Mouse (Mus musculus) CH12.LX (cell line): ENCODE results near the gene Lrrc20. TPM values are rescaled to one million over a fixed set of nuclear protein-coding genes. Genes with fewer than 3 reads are reported as not detected.

Source experiments
- DNase-seq: peaks from one replicate; pipeline ENCODE4 v3.0.0-alpha.2; 2013; ENCODE audit errors: extremely low read depth
- H3K27ac ChIP-seq: 2 replicates; pipeline ENCODE4 v1.5.1; 2012; ENCODE audit warnings: low read depth, mild to moderate bottlenecking, control low read depth, moderate library complexity; ENCODE audit not compliant: insufficient read depth
- H3K27me3 ChIP-seq: replicated peaks from 2 replicates; pipeline ENCODE3; 2012; ENCODE audit warnings: inconsistent platforms
- H3K36me3 ChIP-seq, 2 experiments: replicated peaks in 1 of 2; 2 replicates each; pipeline versions ENCODE3 to v1.6.1; 2012; ENCODE audit warnings: inconsistent platforms in 1 of 2, low read length in 1 of 2, mild to moderate bottlenecking in 1 of 2, mixed read lengths in 1 of 2, moderate library complexity in 1 of 2; ENCODE audit not compliant: control insufficient read depth in 1 of 2, insufficient read depth in 1 of 2
- H3K4me1 ChIP-seq, 2 experiments: 2 replicates each; pipeline ENCODE4 v1.6.1; 2012; ENCODE audit warnings: inconsistent platforms in 1 of 2, moderate library complexity in 1 of 2; ENCODE audit not compliant: insufficient read depth in 2 of 2, control insufficient read depth in 1 of 2
- H3K4me2 ChIP-seq: 2 replicates; pipeline ENCODE4 v1.6.1; 2012; ENCODE audit warnings: low read depth, mild to moderate bottlenecking, control low read depth; ENCODE audit not compliant: poor library complexity, insufficient read depth, severe bottlenecking
- H3K4me3 ChIP-seq, 3 experiments: fragments of 150-350 bp in 1 of 3; sonication (generic) in 1 of 3; replicated peaks in 1 of 3; 2 replicates each; pipeline versions ENCODE3 to v1.5.1; 2011 to 2012; ENCODE audit warnings: low read depth in 2 of 3, low read length in 2 of 3, mild to moderate bottlenecking in 2 of 3, moderate library complexity in 2 of 3, control low read depth in 1 of 3, improper control_type of control experiment in 1 of 3, inconsistent platforms in 1 of 3, mixed read lengths in 1 of 3; ENCODE audit not compliant: poor library complexity in 1 of 3
- H3K79me2 ChIP-seq: replicated peaks from 2 replicates; pipeline ENCODE4 v1.6.1; 2012; ENCODE audit warnings: mild to moderate bottlenecking, moderate library complexity; ENCODE audit not compliant: control insufficient read depth, poor library complexity, insufficient read depth, severe bottlenecking; ENCODE audit errors: extremely low read depth
- H3K9ac ChIP-seq: 2 replicates; pipeline ENCODE4 v1.6.1; 2012; ENCODE audit warnings: low read depth, mild to moderate bottlenecking, control low read depth, moderate library complexity; ENCODE audit not compliant: insufficient read depth
- H3K9me3 ChIP-seq: replicated peaks from 2 replicates; pipeline ENCODE3; 2012; ENCODE audit warnings: low read length, inconsistent platforms, mixed read lengths
- BHLHE40 ChIP-seq: IDR thresholded peaks from 2 replicates; pipeline ENCODE4 v1.6.1; 2011; ENCODE audit warnings: mild to moderate bottlenecking, low read depth, low read length, improper control_type of control experiment
- CHD1 ChIP-seq: IDR thresholded peaks from 2 replicates; pipeline ENCODE4 v1.6.1; 2012; ENCODE audit warnings: low read depth, low read length, improper control_type of control experiment, inconsistent platforms
- CHD2 ChIP-seq: IDR thresholded peaks from 2 replicates; pipeline ENCODE4 v1.6.1; 2011; ENCODE audit warnings: low read length, improper control_type of control experiment
- CTCF ChIP-seq, 2 experiments: IDR thresholded peaks in 1 of 2; conservative IDR thresholded peaks in 1 of 2; 2 replicates each; pipeline ENCODE4 v1.5.1; 2011 to 2012; ENCODE audit warnings: low read depth in 2 of 2, low read length in 2 of 2, improper control_type of control experiment in 1 of 2, inconsistent platforms in 1 of 2, mild to moderate bottlenecking in 1 of 2, moderate library complexity in 1 of 2
- E2F4 ChIP-seq: IDR thresholded peaks from 2 replicates; pipeline ENCODE4 v1.6.1; 2011; ENCODE audit warnings: low read depth, low read length, improper control_type of control experiment; ENCODE audit not compliant: insufficient replicate concordance
- ELF1 ChIP-seq: IDR thresholded peaks from 2 replicates; pipeline ENCODE4 v1.6.1; 2014; ENCODE audit warnings: low read depth, mild to moderate bottlenecking, inconsistent platforms, low read length, improper control_type of control experiment
- EP300 ChIP-seq: IDR thresholded peaks from 2 replicates; pipeline ENCODE4 v1.6.1; 2011; ENCODE audit warnings: low read length, improper control_type of control experiment
- ETS1 ChIP-seq: conservative IDR thresholded peaks from 2 replicates; pipeline ENCODE4 v1.6.1; 2012; ENCODE audit warnings: low read depth, mild to moderate bottlenecking, inconsistent platforms, low read length, improper control_type of control experiment, moderate library complexity
- GABPA ChIP-seq: IDR thresholded peaks from 2 replicates; pipeline ENCODE4 v1.6.1; 2012; ENCODE audit warnings: low read depth, low read length, improper control_type of control experiment, inconsistent platforms; ENCODE audit not compliant: insufficient replicate concordance
- HCFC1 ChIP-seq: IDR thresholded peaks from 2 replicates; pipeline ENCODE4 v1.6.1; 2012; ENCODE audit warnings: low read depth, mild to moderate bottlenecking, inconsistent platforms, low read length, improper control_type of control experiment
- IRF4 ChIP-seq: IDR thresholded peaks from 2 replicates; pipeline ENCODE4 v1.6.1; 2014; ENCODE audit warnings: low read depth, mild to moderate bottlenecking, inconsistent platforms, low read length, improper control_type of control experiment
- JUN ChIP-seq: IDR thresholded peaks from 2 replicates; pipeline ENCODE4 v1.6.1; 2011; ENCODE audit warnings: low read depth, mild to moderate bottlenecking, low read length, improper control_type of control experiment, moderate library complexity; ENCODE audit not compliant: insufficient read depth
- JUND ChIP-seq: conservative IDR thresholded peaks from 2 replicates; pipeline ENCODE4 v1.6.1; 2011; ENCODE audit warnings: low read depth, low read length, improper control_type of control experiment
- KAT2A ChIP-seq: IDR thresholded peaks from 2 replicates; pipeline ENCODE4 v1.6.1; 2012; ENCODE audit warnings: low read length, improper control_type of control experiment, inconsistent platforms; ENCODE audit not compliant: insufficient replicate concordance
- MAFK ChIP-seq: IDR thresholded peaks from 2 replicates; pipeline ENCODE4 v1.6.1; 2011; ENCODE audit warnings: low read length, improper control_type of control experiment; ENCODE audit not compliant: insufficient replicate concordance
- MAX ChIP-seq: IDR thresholded peaks from 2 replicates; pipeline ENCODE4 v1.6.1; 2011; ENCODE audit warnings: low read length, improper control_type of control experiment
- MAZ ChIP-seq: IDR thresholded peaks from 2 replicates; pipeline ENCODE4 v1.6.1; 2012; ENCODE audit warnings: low read depth, mild to moderate bottlenecking, inconsistent platforms, low read length, improper control_type of control experiment, moderate library complexity
- MEF2A ChIP-seq: IDR thresholded peaks from 2 replicates; pipeline ENCODE4 v1.6.1; 2014; ENCODE audit warnings: low read depth, mild to moderate bottlenecking, inconsistent platforms, low read length, improper control_type of control experiment, borderline replicate concordance
- MXI1 ChIP-seq: IDR thresholded peaks from 2 replicates; pipeline ENCODE4 v1.6.1; 2011; ENCODE audit warnings: mild to moderate bottlenecking, low read depth, low read length, improper control_type of control experiment
- MYC ChIP-seq: IDR thresholded peaks from 2 replicates; pipeline ENCODE4 v1.6.1; 2011; ENCODE audit warnings: low read depth, mild to moderate bottlenecking, improper control_type of control experiment, low read length
- NELFE ChIP-seq: IDR thresholded peaks from 2 replicates; pipeline ENCODE4 v1.6.1; 2011; ENCODE audit warnings: low read depth, low read length, improper control_type of control experiment
- NRF1 ChIP-seq: IDR thresholded peaks from 2 replicates; pipeline ENCODE4 v1.6.1; 2014; ENCODE audit warnings: low read depth, mild to moderate bottlenecking, inconsistent platforms, low read length, improper control_type of control experiment, moderate library complexity
- PAX5 ChIP-seq: IDR thresholded peaks from 2 replicates; pipeline ENCODE4 v1.6.1; 2012; ENCODE audit warnings: low read length, inconsistent platforms, mixed read lengths
- POLR2A ChIP-seq: IDR thresholded peaks from 2 replicates; pipeline ENCODE4 v1.6.1; 2011; ENCODE audit warnings: low read depth, mild to moderate bottlenecking, improper control_type of control experiment, low read length
- POLR2AphosphoS2 ChIP-seq: IDR thresholded peaks from 2 replicates; pipeline ENCODE4 v1.6.1; 2011; ENCODE audit warnings: low read depth, low read length, improper control_type of control experiment
- RAD21 ChIP-seq: IDR thresholded peaks from 2 replicates; pipeline ENCODE4 v1.6.1; 2011; ENCODE audit warnings: low read depth, mild to moderate bottlenecking, low read length, improper control_type of control experiment, moderate library complexity
- RCOR1 ChIP-seq: conservative IDR thresholded peaks from 2 replicates; pipeline ENCODE4 v1.6.1; 2012; ENCODE audit warnings: low read depth, mild to moderate bottlenecking, inconsistent platforms, low read length, improper control_type of control experiment
- SIN3A ChIP-seq: IDR thresholded peaks from 2 replicates; pipeline ENCODE4 v1.6.1; 2012; ENCODE audit warnings: low read length, improper control_type of control experiment, inconsistent platforms
- SMC3 ChIP-seq: IDR thresholded peaks from 2 replicates; pipeline ENCODE4 v1.6.1; 2011; ENCODE audit warnings: low read depth, low read length, improper control_type of control experiment
- TBP ChIP-seq: conservative IDR thresholded peaks from 2 replicates; pipeline ENCODE4 v1.6.1; 2011; ENCODE audit warnings: low read depth, low read length, improper control_type of control experiment
- TCF12 ChIP-seq: IDR thresholded peaks from 2 replicates; pipeline ENCODE4 v1.6.1; 2014; ENCODE audit warnings: low read depth, mild to moderate bottlenecking, inconsistent platforms, low read length, improper control_type of control experiment
- UBTF ChIP-seq: IDR thresholded peaks from 2 replicates; pipeline ENCODE4 v1.6.1; 2012; ENCODE audit warnings: low read depth, mild to moderate bottlenecking, inconsistent platforms, low read length, improper control_type of control experiment, moderate library complexity
- USF1 ChIP-seq: IDR thresholded peaks from 2 replicates; pipeline ENCODE4 v1.6.1; 2014; ENCODE audit warnings: low read depth, mild to moderate bottlenecking, inconsistent platforms, low read length, improper control_type of control experiment
- USF2 ChIP-seq: conservative IDR thresholded peaks from 2 replicates; pipeline ENCODE4 v1.6.1; 2011; ENCODE audit warnings: low read depth, low read length, improper control_type of control experiment
- ZC3H11A ChIP-seq: IDR thresholded peaks from 2 replicates; pipeline ENCODE4 v1.6.1; 2012; ENCODE audit warnings: low read depth, mild to moderate bottlenecking, inconsistent platforms, low read length, improper control_type of control experiment
- ZKSCAN1 ChIP-seq: IDR thresholded peaks from 2 replicates; pipeline ENCODE4 v1.6.1; 2012; ENCODE audit warnings: low read depth, inconsistent platforms, low read length, improper control_type of control experiment, borderline replicate concordance
- ZMIZ1 ChIP-seq: IDR thresholded peaks from 2 replicates; pipeline ENCODE4 v1.6.1; 2012; ENCODE audit warnings: low read depth, mild to moderate bottlenecking, inconsistent platforms, low read length, improper control_type of control experiment
- ZNF384 ChIP-seq: IDR thresholded peaks from 2 replicates; pipeline ENCODE4 v1.6.1; 2012; ENCODE audit warnings: low read depth, low read length, improper control_type of control experiment, inconsistent platforms
- dilution Hi-C: fragments of 300-500 bp; cut with MboI; formaldehyde crosslinking; loops from 2 replicates; pipeline ENCODE4 v1.14.3; 2020; ENCODE audit warnings: low sequenced_read_pairs; ENCODE audit not compliant: extremely low pct_unique_long_range_greater_than_20kb, extremely low pct_ligation_motif_present
- in situ Hi-C: fragments of 300-500 bp; cut with MboI; formaldehyde crosslinking; loops from 3 replicates; pipeline ENCODE4 v1.14.3; 2019; ENCODE audit warnings: low sequenced_read_pairs, low pct_ligation_motif_present, low pct_unique_long_range_greater_than_20kb, mixed read lengths
- polyA plus RNA-seq: library from polyadenylated mRNA; unstranded; fragments of >175 nt; gene quantifications from 2 replicates; pipeline ENCODE4 v1.2.1, GENCODE M21; 2012; ENCODE audit warnings: low read depth; ENCODE audit not compliant: insufficient read length
- total RNA-seq, 2 experiments: library from RNA; depleted of rRNA; stranded (reverse); fragments of 300-350 nt in 1 of 2; fragments of >200 nt in 1 of 2; gene quantifications; 2 replicates each; pipeline ENCODE4 v1.2.3; 2012 to 2014

Gene Lrrc20
- total and polyA plus RNA-seq, 3 experiments: 8.0 to 13.7 (median 9.9) TPM

DNA sequence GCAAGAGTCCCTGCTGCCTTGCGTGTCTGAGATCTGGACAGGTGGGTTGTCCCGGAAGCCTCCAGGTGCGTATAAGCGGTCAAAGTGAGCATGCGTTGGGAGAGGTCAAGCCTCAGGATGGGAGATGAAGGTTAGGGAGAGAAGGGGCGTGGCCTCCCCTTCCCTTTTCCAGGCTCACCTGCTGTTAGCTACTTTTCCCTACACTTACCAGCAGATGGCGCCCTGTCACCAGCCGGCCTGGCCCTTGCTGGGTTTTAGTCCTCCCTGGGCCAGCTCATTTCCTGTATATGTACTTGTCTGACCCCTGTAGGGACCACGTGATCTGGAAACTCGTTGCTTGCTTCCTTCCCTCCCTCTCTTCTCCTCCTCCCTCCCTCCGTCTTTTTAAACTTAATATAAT lies 16.4 kb downstream of the Lrrc20 start:
- TF ChIP-seq ETS1 (no peak), MAX (peak; percentile 91), CHD2 (no peak), POLR2A (no peak), NELFE (0 out of 2 replicates have a peak, but pooled peaks have one; percentile 50), SMC3 (peak; percentile 88), IRF4 (0 out of 2 replicates have a peak, but pooled peaks have one; percentile 49), EP300 (0 out of 2 replicates have a peak, but pooled peaks have one; percentile 22), KAT2A (no peak), POLR2AphosphoS2 (no peak), UBTF (no peak), RCOR1 (no peak), E2F4 (no peak), RAD21 (peak; percentile 83), TCF12 (0 out of 2 replicates have a peak, but pooled peaks have one; percentile 35), JUND (no peak; the same call in 1 of the 2 replicates), MYC (peak; percentile 76; the same call in 1 of the 2 replicates), SIN3A (0 out of 2 replicates have a peak, but pooled peaks have one; percentile 45), USF2 (peak; percentile 84), ZKSCAN1 (no peak), NRF1 (peak; percentile 38; the same call in 1 of the 2 replicates), MAZ (no peak), CHD1 (no peak), MEF2A (peak; percentile 41; the same call in 1 of the 2 replicates), BHLHE40 (0 out of 2 replicates have a peak, but pooled peaks have one; percentile 39), ELF1 (peak; percentile 84), ZNF384 (no peak), JUN (no peak), HCFC1 (peak; percentile 31), TBP (no peak), CTCF (conservative IDR thresholded peaks at IDR 0.05 in 1 of 2, IDR thresholded peaks at IDR 0.05 in 1 of 2; ENCODE audit: low read depth in 2 of 2, low read length in 2 of 2) (peak; percentile 67 to 91), USF1 (peak; percentile 85), PAX5 (no peak), MXI1 (0 out of 2 replicates have a peak, but pooled peaks have one; percentile 25), ZC3H11A (peak; percentile 51; the same call in 1 of the 2 replicates), MAFK (no peak), GABPA (no peak), ZMIZ1 (no peak)
- dilution Hi-C loops: no loop called here
- Histone ChIP-seq H3K79me2 (no peaks in the 10 kb centered on the region), H3K4me1 (no peaks in the 10 kb centered on the region), H3K27me3 (no peaks in the 10 kb centered on the region), H3K4me2 (no peak overlapping the region), H3K9me3 (no peaks in the 10 kb centered on the region), H3K9ac (no peak overlapping the region), H3K36me3 (peaks cover 0 to 43% of the 10 kb centered on the region in 2 experiments), H3K27ac (no peak overlapping the region), H3K4me3 (no peak overlapping the region)
- peak; percentile 83 for DNase-seq
- in situ Hi-C loops: no loop called here
